Comparison of ENCODE assay signal across 8 mouse cellular contexts in genomic region chr15:98881656-98882008, GRCm38 (mm10). TPM values are rescaled to one million over a fixed set of nuclear protein-coding genes. Genes with fewer than 3 reads are reported as not detected.
A peak's percentile ranks its signal among the peaks of the same experiment; 100 is the strongest.
DNase-seq lines count a peak whose midpoint lies in the region; ATAC-seq and TF ChIP-seq lines count a peak whose summit lies in the region.

No protein-coding gene starts in this region.

- 13% methylated on average over 5 of the region's 5 CpGs for WGBS in kidney, embryonic 16.5 days
- 27% methylated on average over 5 of the region's 5 CpGs for WGBS in kidney, adult 2 months
- 7% methylated on average over 5 of the region's 5 CpGs for WGBS in embryonic facial prominence, embryonic 13.5 days
- 9% methylated on average over 5 of the region's 5 CpGs for WGBS in hindbrain, postnatal 0 days
- WGBS in midbrain, postnatal 0 days: 5% methylated on average over 5 of the region's 5 CpGs

- TF ChIP-seq CTCF in kidney, adult 2 months (conservative IDR thresholded peaks at IDR 0.05; ENCODE audit: insufficient read depth, insufficient read length, low read depth, low read length): no peak
- no peak for TF ChIP-seq CTCF in hindbrain, postnatal 0 days (IDR thresholded peaks at IDR 0.05; ENCODE audit: low read depth)
- TF ChIP-seq CTCF in midbrain, postnatal 0 days (IDR thresholded peaks at IDR 0.05): no peak

- H3K9ac ChIP-seq in kidney, embryonic 16.5 days (replicated peaks; ENCODE audit: low read length): peak overlapping the region; percentile 61; the same call in 1 of the 2 replicates
- peak overlapping the region; percentile 32; the same call in 1 of the 2 replicates for H3K9ac ChIP-seq in embryonic facial prominence, embryonic 13.5 days
- H3K9ac ChIP-seq in hindbrain, postnatal 0 days (replicated peaks; ENCODE audit: low read length): no peak overlapping the region
- H3K9ac ChIP-seq in midbrain, postnatal 0 days (replicated peaks; ENCODE audit: low read length, poor library complexity, severe bottlenecking): no peak overlapping the region

- peak overlapping the region; percentile 67; the same call in 1 of the 2 replicates for H3K27ac ChIP-seq in kidney, embryonic 16.5 days (ENCODE audit: low read length)
- no peak overlapping the region for H3K27ac ChIP-seq in kidney, adult 2 months (ENCODE audit: insufficient read depth, low read depth, low read length)
- H3K27ac ChIP-seq in embryonic facial prominence, embryonic 13.5 days: peak overlapping the region; percentile 79
- H3K27ac ChIP-seq in hindbrain, postnatal 0 days: peak overlapping the region; percentile 81; the same call in 1 of the 2 replicates
- H3K27ac ChIP-seq in midbrain, postnatal 0 days (ENCODE audit: low read depth, low read length): no peak overlapping the region

- peak overlapping the region; percentile 78 for H3K4me3 ChIP-seq in kidney, embryonic 16.5 days (ENCODE audit: low read length)
- H3K4me3 ChIP-seq in kidney, adult 2 months (ENCODE audit: insufficient read depth, low read depth, low read length): no peak overlapping the region
- peak overlapping the region; percentile 68 for H3K4me3 ChIP-seq in embryonic facial prominence, embryonic 13.5 days
- peak overlapping the region; percentile 71 for H3K4me3 ChIP-seq in hindbrain, postnatal 0 days (ENCODE audit: low read length)
- H3K4me3 ChIP-seq in midbrain, postnatal 0 days (ENCODE audit: low read depth, low read length): peak overlapping the region; percentile 51

- no peak for DNase-seq in kidney, adult 2 months
- no peak for DNase-seq in hindbrain, postnatal 0 days (ENCODE audit: low spot score)
- DNase-seq in midbrain, postnatal 0 days (ENCODE audit: low spot score): no peak
- DNase-seq in cerebellum, adult 9-10 months: no peak
- no peak for DNase-seq in adrenal gland, postnatal 36 days
- no peak for DNase-seq in Muller cell, postnatal 12 days (ENCODE audit: inconsistent ontology term)

- peak overlapping the region; percentile 96 for H3K4me2 ChIP-seq in kidney, embryonic 16.5 days (replicated peaks; ENCODE audit: low read depth, low read length)
- H3K4me2 ChIP-seq in embryonic facial prominence, embryonic 13.5 days: peak overlapping the region; percentile 82
- H3K4me2 ChIP-seq in hindbrain, postnatal 0 days (ENCODE audit: low read depth, low read length): peak overlapping the region; percentile 78
- H3K4me2 ChIP-seq in midbrain, postnatal 0 days (ENCODE audit: low read depth, low read length, poor library complexity, severe bottlenecking): peak overlapping the region; percentile 71

- H3K27me3 ChIP-seq in kidney, embryonic 16.5 days (ENCODE audit: insufficient read depth, low read length): no peaks in the 10 kb centered on the region
- H3K27me3 ChIP-seq in kidney, adult 2 months (replicated peaks; ENCODE audit: control insufficient read depth, insufficient read depth, low read length): no peaks in the 10 kb centered on the region
- no peaks in the 10 kb centered on the region for H3K27me3 ChIP-seq in embryonic facial prominence, embryonic 13.5 days
- no peaks in the 10 kb centered on the region for H3K27me3 ChIP-seq in hindbrain, postnatal 0 days (ENCODE audit: insufficient read depth, low read length)
- H3K27me3 ChIP-seq in midbrain, postnatal 0 days (ENCODE audit: insufficient read depth, low read length): no peaks in the 10 kb centered on the region

- H3K4me1 ChIP-seq in kidney, embryonic 16.5 days (ENCODE audit: insufficient read depth, low read length): peaks cover 16% of the 10 kb centered on the region
- H3K4me1 ChIP-seq in kidney, adult 2 months (ENCODE audit: control insufficient read depth, insufficient read depth, low read length): peaks cover 9% of the 10 kb centered on the region; the same call in 1 of the 2 replicates
- peaks cover 19% of the 10 kb centered on the region for H3K4me1 ChIP-seq in embryonic facial prominence, embryonic 13.5 days
- H3K4me1 ChIP-seq in hindbrain, postnatal 0 days (ENCODE audit: insufficient read depth, low read length): no peaks in the 10 kb centered on the region
- H3K4me1 ChIP-seq in midbrain, postnatal 0 days (ENCODE audit: insufficient read depth, low read length): 0 out of 2 replicates have a peak, but pooled peaks cover 2% of the 10 kb centered on the region

- no peak for TF ChIP-seq POLR2A in kidney, adult 2 months (IDR thresholded peaks at IDR 0.05; ENCODE audit: low read depth, low read length)

- no peaks in the 10 kb centered on the region; the same call in 1 of the 2 replicates for H3K36me3 ChIP-seq in kidney, embryonic 16.5 days (ENCODE audit: insufficient read depth, low read length)
- H3K36me3 ChIP-seq in kidney, adult 2 months (ENCODE audit: control insufficient read depth, insufficient read depth, low read length): no peaks in the 10 kb centered on the region
- peaks cover 5% of the 10 kb centered on the region; the same call in 1 of the 2 replicates for H3K36me3 ChIP-seq in embryonic facial prominence, embryonic 13.5 days
- H3K36me3 ChIP-seq in hindbrain, postnatal 0 days (ENCODE audit: insufficient read depth, low read length): no peaks in the 10 kb centered on the region; the same call in 1 of the 2 replicates
- no peaks in the 10 kb centered on the region for H3K36me3 ChIP-seq in midbrain, postnatal 0 days (ENCODE audit: insufficient read depth, low read length)

- ATAC-seq in kidney, embryonic 16.5 days (ENCODE audit: low FRiP score, low TSS enrichment): peak; percentile 24; the same call in 1 of the 2 replicates
- ATAC-seq in embryonic facial prominence, embryonic 13.5 days (ENCODE audit: insufficient number of reproducible peaks, insufficient read depth, low FRiP score, low TSS enrichment, low read depth): no peak
- ATAC-seq in hindbrain, postnatal 0 days: no peak
- ATAC-seq in midbrain, postnatal 0 days (ENCODE audit: low FRiP score): peak; percentile 29; the same call in 1 of the 2 replicates

- no peaks in the 10 kb centered on the region for H3K9me3 ChIP-seq in kidney, embryonic 16.5 days (ENCODE audit: low read length)
- no peaks in the 10 kb centered on the region for H3K9me3 ChIP-seq in embryonic facial prominence, embryonic 13.5 days
- no peaks in the 10 kb centered on the region for H3K9me3 ChIP-seq in hindbrain, postnatal 0 days (ENCODE audit: low read length)
- no peaks in the 10 kb centered on the region for H3K9me3 ChIP-seq in midbrain, postnatal 0 days (ENCODE audit: low read length)

RNA-seq across cellular contexts. Expression of gene Kmt2d, which starts 10.6 kb away (rescaled TPM):
- polyA plus RNA-seq in kidney, embryonic 16.5 days (2015; fragmentation: Nextera tagmentation; extraction: Ambion mirVana): 12.4 and 14.1 TPM in 2 replicates
- 18.8 and 20.8 TPM in 2 replicates for polyA plus RNA-seq in kidney, adult 2 months (2012; rRNA removed)
- polyA plus RNA-seq in embryonic facial prominence, embryonic 13.5 days (2015; fragmentation: Nextera tagmentation; extraction: Ambion mirVana): 14.4 and 15.2 TPM in 2 replicates
- 27.7 and 37.8 TPM in 2 replicates for total RNA-seq in hindbrain, postnatal 0 days (2014; rRNA removed)
- polyA plus RNA-seq in hindbrain, postnatal 0 days (2015; fragmentation: Nextera tagmentation; extraction: Ambion mirVana): 7.4 and 7.6 TPM in 2 replicates
- 32.2 and 32.5 TPM in 2 replicates for total RNA-seq in midbrain, postnatal 0 days (2014; rRNA removed)
- 5.6 and 7.7 TPM in 2 replicates for polyA plus RNA-seq in midbrain, postnatal 0 days (2015; fragmentation: Nextera tagmentation; extraction: Ambion mirVana)
- 10 to 100 TPM; 52.1 to 79.5 TPM for total RNA-seq in adrenal gland, postnatal 36 days (2021)

RNA-seq across cellular contexts. Expression of gene Rhebl1, which starts 12.7 kb away (rescaled TPM):
- 16.7 and 18.3 TPM in 2 replicates for polyA plus RNA-seq in kidney, embryonic 16.5 days (2015; fragmentation: Nextera tagmentation; extraction: Ambion mirVana)
- polyA plus RNA-seq in kidney, adult 2 months (2012; rRNA removed): 6.4 and 7.1 TPM in 2 replicates
- 22.9 and 23.4 TPM in 2 replicates for polyA plus RNA-seq in embryonic facial prominence, embryonic 13.5 days (2015; fragmentation: Nextera tagmentation; extraction: Ambion mirVana)
- total RNA-seq in hindbrain, postnatal 0 days (2014; rRNA removed): 5.8 and 10.2 TPM in 2 replicates
- polyA plus RNA-seq in hindbrain, postnatal 0 days (2015; fragmentation: Nextera tagmentation; extraction: Ambion mirVana): 25.7 and 26.7 TPM in 2 replicates
- 9.4 and 10.1 TPM in 2 replicates for total RNA-seq in midbrain, postnatal 0 days (2014; rRNA removed)
- polyA plus RNA-seq in midbrain, postnatal 0 days (2015; fragmentation: Nextera tagmentation; extraction: Ambion mirVana): 30.7 and 31.1 TPM in 2 replicates
- total RNA-seq in adrenal gland, postnatal 36 days (2021): 1 to 10 TPM; 2.2 to 2.9 TPM

RNA-seq across cellular contexts. Expression of gene Dhh, which starts 16.7 kb away (rescaled TPM):
- polyA plus RNA-seq in kidney, embryonic 16.5 days (2015; fragmentation: Nextera tagmentation; extraction: Ambion mirVana): 1.4 and 1.8 TPM in 2 replicates
- polyA plus RNA-seq in kidney, adult 2 months (2012; rRNA removed): 1.2 and 1.5 TPM in 2 replicates
- polyA plus RNA-seq in embryonic facial prominence, embryonic 13.5 days (2015; fragmentation: Nextera tagmentation; extraction: Ambion mirVana): 0.52 and 0.54 TPM in 2 replicates
- total RNA-seq in hindbrain, postnatal 0 days (2014; rRNA removed): 0.29 and 0.68 TPM in 2 replicates
- polyA plus RNA-seq in hindbrain, postnatal 0 days (2015; fragmentation: Nextera tagmentation; extraction: Ambion mirVana): 0.85 and 1.0 TPM in 2 replicates
- total RNA-seq in midbrain, postnatal 0 days (2014; rRNA removed): 0.38 and 0.71 TPM in 2 replicates
- polyA plus RNA-seq in midbrain, postnatal 0 days (2015; fragmentation: Nextera tagmentation; extraction: Ambion mirVana): 0.18 and 0.22 TPM in 2 replicates
- 1 to 10 TPM; 2.2 to 3.0 TPM for total RNA-seq in adrenal gland, postnatal 36 days (2021)

RNA-seq across cellular contexts. Expression of gene Lmbr1l, which starts 36.4 kb away (rescaled TPM):
- 17.6 and 18.9 TPM in 2 replicates for polyA plus RNA-seq in kidney, embryonic 16.5 days (2015; fragmentation: Nextera tagmentation; extraction: Ambion mirVana)
- 36.1 and 50.2 TPM in 2 replicates for polyA plus RNA-seq in kidney, adult 2 months (2012; rRNA removed)
- 26.8 and 27.8 TPM in 2 replicates for polyA plus RNA-seq in embryonic facial prominence, embryonic 13.5 days (2015; fragmentation: Nextera tagmentation; extraction: Ambion mirVana)
- total RNA-seq in hindbrain, postnatal 0 days (2014; rRNA removed): 28.7 and 51.0 TPM in 2 replicates
- polyA plus RNA-seq in hindbrain, postnatal 0 days (2015; fragmentation: Nextera tagmentation; extraction: Ambion mirVana): 20.0 and 20.9 TPM in 2 replicates
- 46.0 and 56.9 TPM in 2 replicates for total RNA-seq in midbrain, postnatal 0 days (2014; rRNA removed)
- polyA plus RNA-seq in midbrain, postnatal 0 days (2015; fragmentation: Nextera tagmentation; extraction: Ambion mirVana): 19.6 and 21.7 TPM in 2 replicates
- total RNA-seq in adrenal gland, postnatal 36 days (2021): 10 to 100 TPM; 14.0 to 15.5 TPM

RNA-seq across cellular contexts. Expression of gene Prkag1, which starts 50.3 kb away (rescaled TPM):
- 103 and 119 TPM in 2 replicates for polyA plus RNA-seq in kidney, embryonic 16.5 days (2015; fragmentation: Nextera tagmentation; extraction: Ambion mirVana)
- 68.9 and 72.7 TPM in 2 replicates for polyA plus RNA-seq in kidney, adult 2 months (2012; rRNA removed)
- 90.4 and 92.5 TPM in 2 replicates for polyA plus RNA-seq in embryonic facial prominence, embryonic 13.5 days (2015; fragmentation: Nextera tagmentation; extraction: Ambion mirVana)
- 62.4 and 99.4 TPM in 2 replicates for total RNA-seq in hindbrain, postnatal 0 days (2014; rRNA removed)
- 61.1 and 62.3 TPM in 2 replicates for polyA plus RNA-seq in hindbrain, postnatal 0 days (2015; fragmentation: Nextera tagmentation; extraction: Ambion mirVana)
- 45.1 and 50.6 TPM in 2 replicates for total RNA-seq in midbrain, postnatal 0 days (2014; rRNA removed)
- polyA plus RNA-seq in midbrain, postnatal 0 days (2015; fragmentation: Nextera tagmentation; extraction: Ambion mirVana): 50.6 and 57.4 TPM in 2 replicates
- total RNA-seq in adrenal gland, postnatal 36 days (2021): 10 to 100 TPM; 68.3 to 87.0 TPM

Comparison
In these comparisons a context has a peak if more than half of its experiments do, and no peak if none do; other contexts are left out.
1. H3K27ac ChIP-seq: peak in kidney, embryonic 16.5 days (single experiment), embryonic facial prominence, embryonic 13.5 days (single experiment) and hindbrain, postnatal 0 days (single experiment); none in kidney, adult 2 months (single experiment) and midbrain, postnatal 0 days (single experiment).
2. ATAC-seq: peak in kidney, embryonic 16.5 days (single experiment) and midbrain, postnatal 0 days (single experiment); none in embryonic facial prominence, embryonic 13.5 days (single experiment) and hindbrain, postnatal 0 days (single experiment).
3. H3K9ac ChIP-seq: peak in kidney, embryonic 16.5 days (single experiment) and embryonic facial prominence, embryonic 13.5 days (single experiment); none in hindbrain, postnatal 0 days (single experiment) and midbrain, postnatal 0 days (single experiment).
4. Peak in every context shown above with its lines, with median percentiles within 50 percentile points of each other: H3K4me2 ChIP-seq.